Mouse (Mus musculus): ENCODE measurements around the gene Capn1. TPM values are rescaled to one million over a fixed set of nuclear protein-coding genes. Genes with fewer than 3 reads are reported as not detected.
A peak's percentile ranks its signal among the peaks of the same experiment; 100 is the strongest.

Gene Capn1
- polyA plus RNA-seq, 2 experiments: 25.6 to 28.0 TPM

GRCm38 (mm10) chr19:6007013-6007412 is 8.7 kb downstream of the Capn1 start:
- H3K9me3 ChIP-seq (ENCODE audit: control insufficient read depth, low read length): no peaks in the 10 kb centered on the region
- TF ChIP-seq EP300 (IDR thresholded peaks at IDR 0.05; ENCODE audit: low read depth): no peak
- H3K9ac ChIP-seq (replicated peaks): no peak overlapping the region
- H3K4me1 ChIP-seq (replicated peaks; ENCODE audit: control insufficient read depth in 2 of 2, insufficient read depth in 2 of 2, low read length in 1 of 2): no peaks in the 10 kb centered on the region
- H3K27ac ChIP-seq: no peak overlapping the region
- ATAC-seq (ENCODE audit: insufficient read depth) (no peak), DNase-seq (ENCODE audit: low read depth in 3 of 3, low spot score in 3 of 3) (no peak)
- H3K4me2 ChIP-seq (ENCODE audit: low read depth): no peak overlapping the region
- no peaks in the 10 kb centered on the region for H3K27me3 ChIP-seq (ENCODE audit: control insufficient read depth, insufficient read depth, low read length)
- WGBS (ENCODE audit: insufficient replicate concordance): 88% methylated on average over 13 of the region's 13 CpGs
- H3K36me3 ChIP-seq (replicated peaks; ENCODE audit: control insufficient read depth, insufficient read depth, low read depth): peaks cover 49% of the 10 kb centered on the region
- H3K4me3 ChIP-seq (ENCODE audit: insufficient read depth in 1 of 2, low read depth in 2 of 2, low read length in 2 of 2): no peak overlapping the region

GRCm38 (mm10) chr19:6005541-6005940 is 10.2 kb downstream of the Capn1 start:
- Histone ChIP-seq H3K4me1 (replicated peaks; ENCODE audit: control insufficient read depth in 2 of 2, insufficient read depth in 2 of 2, low read length in 1 of 2) (no peaks in the 10 kb centered on the region), H3K27ac (no peak overlapping the region), H3K27me3 (ENCODE audit: control insufficient read depth, insufficient read depth, low read length) (no peaks in the 10 kb centered on the region), H3K4me3 (ENCODE audit: insufficient read depth in 1 of 2, low read depth in 2 of 2, low read length in 2 of 2) (no peak overlapping the region), H3K36me3 (replicated peaks; ENCODE audit: control insufficient read depth, insufficient read depth, low read depth) (peaks cover 49% of the 10 kb centered on the region), H3K4me2 (ENCODE audit: low read depth) (no peak overlapping the region), H3K9ac (replicated peaks) (no peak overlapping the region), H3K9me3 (ENCODE audit: control insufficient read depth, low read length) (no peaks in the 10 kb centered on the region)
- DNase-seq (ENCODE audit: low read depth in 3 of 3, low spot score in 3 of 3) (no peak), ATAC-seq (ENCODE audit: insufficient read depth) (no peak)
- TF ChIP-seq CTCF (IDR thresholded peaks at IDR 0.05; ENCODE audit: low read depth) (no peak), EP300 (IDR thresholded peaks at IDR 0.05; ENCODE audit: low read depth) (no peak)
- WGBS (ENCODE audit: insufficient replicate concordance): 81% methylated on average over 11 of the region's 11 CpGs

DNA sequence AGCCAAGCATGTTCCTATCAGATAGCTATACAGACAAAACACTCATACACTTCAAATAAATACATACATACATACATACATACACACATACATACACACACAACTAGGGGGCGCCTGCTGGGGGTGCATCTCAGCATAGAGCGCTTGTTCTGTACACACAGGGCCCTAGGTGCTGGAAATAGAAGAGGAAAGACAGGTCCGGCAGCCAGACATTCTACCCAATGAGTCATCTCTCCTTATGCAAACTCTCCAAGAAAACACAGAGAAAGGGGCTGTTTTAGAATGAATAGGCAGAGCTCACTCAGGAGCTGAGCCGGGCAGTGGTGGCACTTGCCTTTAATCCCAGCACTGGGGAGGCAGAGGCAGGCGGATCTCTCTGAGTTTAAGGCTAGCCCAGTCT is 15.7 kb downstream of the Capn1 start:
- no peak overlapping the region for H3K4me2 ChIP-seq (ENCODE audit: low read depth)
- 80% methylated on average over 5 of the region's 5 CpGs for WGBS (ENCODE audit: insufficient replicate concordance)
- no peak overlapping the region for H3K27ac ChIP-seq
- no peak overlapping the region for H3K9ac ChIP-seq (replicated peaks)
- H3K4me3 ChIP-seq (ENCODE audit: insufficient read depth in 1 of 2, low read depth in 2 of 2, low read length in 2 of 2): no peak overlapping the region
- H3K27me3 ChIP-seq (ENCODE audit: control insufficient read depth, insufficient read depth, low read length): no peaks in the 10 kb centered on the region
- no peaks in the 10 kb centered on the region for H3K9me3 ChIP-seq (ENCODE audit: control insufficient read depth, low read length)
- ATAC-seq (ENCODE audit: insufficient read depth): no peak
- peaks cover 31% of the 10 kb centered on the region for H3K36me3 ChIP-seq (replicated peaks; ENCODE audit: control insufficient read depth, insufficient read depth, low read depth)
- H3K4me1 ChIP-seq (replicated peaks; ENCODE audit: control insufficient read depth in 2 of 2, insufficient read depth in 2 of 2, low read length in 1 of 2): no peaks in the 10 kb centered on the region
- no peak for DNase-seq (ENCODE audit: low read depth in 3 of 3, low spot score in 3 of 3)
- TF ChIP-seq CTCF (IDR thresholded peaks at IDR 0.05; ENCODE audit: low read depth) (no peak), EP300 (IDR thresholded peaks at IDR 0.05; ENCODE audit: low read depth) (no peak)

DNA sequence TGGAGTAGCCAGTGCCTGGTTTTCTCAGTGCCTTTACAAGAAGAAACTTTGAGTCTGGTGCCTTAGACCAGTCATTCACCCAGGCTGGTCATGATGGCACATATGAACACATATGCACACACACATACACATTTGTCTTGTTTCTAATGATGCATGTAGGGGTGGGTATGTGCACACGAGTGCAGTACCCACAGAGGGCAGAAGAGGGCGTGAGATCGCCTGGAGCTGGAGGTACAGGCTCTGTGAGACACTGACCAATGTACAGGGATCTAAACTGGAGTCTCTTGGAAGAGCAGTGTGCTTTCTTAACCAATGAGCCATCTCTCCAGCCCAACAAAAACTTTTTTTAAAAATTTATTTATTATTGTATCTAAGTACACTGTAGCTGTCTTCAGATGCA is 17.5 kb downstream of the Capn1 start:
- no peak for ATAC-seq (ENCODE audit: insufficient read depth)
- peak; percentile 72 for TF ChIP-seq CTCF (IDR thresholded peaks at IDR 0.05; ENCODE audit: low read depth)
- TF ChIP-seq EP300 (IDR thresholded peaks at IDR 0.05; ENCODE audit: low read depth): no peak
- DNase-seq (ENCODE audit: low read depth in 3 of 3, low spot score in 3 of 3): no peak
- no peak overlapping the region for H3K9ac ChIP-seq (replicated peaks)
- H3K27ac ChIP-seq: no peak overlapping the region
- no peaks in the 10 kb centered on the region for H3K27me3 ChIP-seq (ENCODE audit: control insufficient read depth, insufficient read depth, low read length)
- H3K4me1 ChIP-seq (replicated peaks; ENCODE audit: control insufficient read depth in 2 of 2, insufficient read depth in 2 of 2, low read length in 1 of 2): no peaks in the 10 kb centered on the region
- H3K4me2 ChIP-seq (ENCODE audit: low read depth): no peak overlapping the region
- WGBS (ENCODE audit: insufficient replicate concordance): 82% methylated on average over 3 of the region's 3 CpGs
- no peaks in the 10 kb centered on the region for H3K9me3 ChIP-seq (ENCODE audit: control insufficient read depth, low read length)
- H3K4me3 ChIP-seq (ENCODE audit: insufficient read depth in 1 of 2, low read depth in 2 of 2, low read length in 2 of 2): no peak overlapping the region
- peaks cover 45% of the 10 kb centered on the region for H3K36me3 ChIP-seq (replicated peaks; ENCODE audit: control insufficient read depth, insufficient read depth, low read depth)

- no peak overlapping the region for H3K9ac ChIP-seq (replicated peaks)
- no peak overlapping the region for H3K4me3 ChIP-seq (ENCODE audit: insufficient read depth in 1 of 2, low read depth in 2 of 2, low read length in 2 of 2)
- H3K4me2 ChIP-seq (ENCODE audit: low read depth): no peak overlapping the region
- no peaks in the 10 kb centered on the region for H3K9me3 ChIP-seq (ENCODE audit: control insufficient read depth, low read length)
- ATAC-seq (ENCODE audit: insufficient read depth): no peak
- peaks cover 0 to 4% of the 10 kb centered on the region in 2 experiments; a peak in 2 of 4 replicates for H3K4me1 ChIP-seq (replicated peaks; ENCODE audit: control insufficient read depth in 2 of 2, insufficient read depth in 2 of 2, low read length in 1 of 2)
- H3K27me3 ChIP-seq (ENCODE audit: control insufficient read depth, insufficient read depth, low read length): no peaks in the 10 kb centered on the region
- WGBS (ENCODE audit: insufficient replicate concordance): 92% methylated on average over 14 of the region's 14 CpGs
- H3K27ac ChIP-seq: no peak overlapping the region
- H3K36me3 ChIP-seq (replicated peaks; ENCODE audit: control insufficient read depth, insufficient read depth, low read depth): peaks cover 51% of the 10 kb centered on the region
- DNase-seq (ENCODE audit: low read depth in 3 of 3, low spot score in 3 of 3): no peak
- TF ChIP-seq EP300 (IDR thresholded peaks at IDR 0.05; ENCODE audit: low read depth): no peak
- TF ChIP-seq CTCF (IDR thresholded peaks at IDR 0.05; ENCODE audit: low read depth): no peak
Measured at GRCm38 (mm10) chr19:5994711-5995110, 21.0 kb downstream of the Capn1 start.
